Mouse (Mus musculus) heart, postnatal 0 days (tissue): ENCODE results near the gene Xkr8.

ENCODE experiments used
- CTCF ChIP-seq: IDR thresholded peaks from 2 replicates; pipeline ENCODE4 v1.5.1; 2016; ENCODE audit warnings: antibody characterized with exemption, control low read depth, low read depth
- EP300 ChIP-seq: IDR thresholded peaks from 2 replicates; pipeline ENCODE4 v1.6.1; 2016; ENCODE audit warnings: antibody characterized with exemption, low read depth

GRCm38 (mm10) chr4:132693366-132693765, 39.0 kb downstream of the Xkr8 start:
- TF ChIP-seq CTCF, result no peak
- TF ChIP-seq EP300, result no peak
